Mouse (Mus musculus): ENCODE measurements around the gene Cd300e. TPM values are rescaled to one million over a fixed set of nuclear protein-coding genes. Genes with fewer than 3 reads are reported as not detected.

Gene Cd300e
- total and polyA plus RNA-seq, 3 experiments: not detected

DNA sequence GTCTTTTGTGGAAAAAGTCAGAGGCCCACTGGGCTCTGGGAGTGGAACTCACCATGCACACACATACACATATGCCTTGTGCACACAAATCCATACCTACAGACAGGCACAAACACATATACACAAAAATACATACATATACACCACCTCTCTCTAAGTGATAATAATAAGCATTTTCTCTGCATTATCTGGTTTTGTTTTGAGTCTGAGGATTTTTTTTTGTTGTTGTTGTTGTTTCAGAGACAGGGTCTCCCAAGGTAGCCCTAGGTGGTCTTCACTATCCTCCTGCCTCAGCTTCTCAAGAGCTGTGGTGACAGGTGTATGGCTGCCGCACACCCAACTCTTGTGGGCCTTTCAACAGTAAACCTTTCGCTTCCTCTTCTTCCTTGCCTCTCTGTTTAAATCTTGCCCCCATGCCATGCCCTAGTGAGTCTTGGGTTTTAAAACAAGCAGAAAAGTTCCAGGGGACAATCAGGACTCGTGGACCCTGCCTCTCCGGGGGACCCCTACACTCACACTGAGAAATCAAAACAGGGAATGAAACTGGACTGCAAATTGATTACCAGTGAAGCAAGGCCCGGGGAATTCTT, 38.1 kb upstream of the Cd300e start:
- no peak for TF ChIP-seq TCF12 (IDR thresholded peaks at IDR 0.05; ENCODE audit: low read depth, low read length)
- TF ChIP-seq NRF1 (IDR thresholded peaks at IDR 0.05; ENCODE audit: insufficient read depth, low read depth, low read length, poor library complexity, severe bottlenecking): no peak
- no peak for TF ChIP-seq SIN3A (IDR thresholded peaks at IDR 0.05; ENCODE audit: low read length)
- TF ChIP-seq RCOR1 (IDR thresholded peaks at IDR 0.05; ENCODE audit: low read depth, low read length): no peak
- no peak for TF ChIP-seq USF1 (IDR thresholded peaks at IDR 0.05; ENCODE audit: low read depth, low read length)
- no peak for TF ChIP-seq MYC (IDR thresholded peaks at IDR 0.05; ENCODE audit: low read depth, low read length)
- TF ChIP-seq ELF1 (IDR thresholded peaks at IDR 0.05; ENCODE audit: low read depth, low read length): no peak
- TF ChIP-seq ZC3H11A (IDR thresholded peaks at IDR 0.05; ENCODE audit: low read depth, low read length): no peak
- TF ChIP-seq NELFE (IDR thresholded peaks at IDR 0.05; ENCODE audit: low read depth, low read length): no peak
- no peak for TF ChIP-seq TBP (IDR thresholded peaks at IDR 0.05; ENCODE audit: low read depth, low read length)
- TF ChIP-seq HCFC1 (IDR thresholded peaks at IDR 0.05; ENCODE audit: low read depth, low read length): no peak
- TF ChIP-seq MAX (IDR thresholded peaks at IDR 0.05; ENCODE audit: low read length): no peak
- TF ChIP-seq E2F4 (IDR thresholded peaks at IDR 0.05; ENCODE audit: borderline replicate concordance, low read depth, low read length): no peak
- TF ChIP-seq KAT2A (conservative IDR thresholded peaks at IDR 0.05; ENCODE audit: low read depth, low read length): no peak
- TF ChIP-seq USF2 (IDR thresholded peaks at IDR 0.05; ENCODE audit: borderline replicate concordance in 1 of 2, insufficient read depth in 1 of 2, low read depth in 1 of 2, low read length in 2 of 2): no peak
- TF ChIP-seq MXI1 (IDR thresholded peaks at IDR 0.05; ENCODE audit: low read depth, low read length): no peak
- no peak for TF ChIP-seq POLR2A (IDR thresholded peaks at IDR 0.05; ENCODE audit: control insufficient read depth in 1 of 2, insufficient read depth in 1 of 2, low read depth in 1 of 2, low read length in 2 of 2, poor library complexity in 1 of 2)
- TF ChIP-seq JUND (IDR thresholded peaks at IDR 0.05; ENCODE audit: low read depth, low read length): no peak
- H3K27me3 ChIP-seq (ENCODE audit: control insufficient read depth in 1 of 2, insufficient read depth in 2 of 2, low read length in 2 of 2): no peaks in the 10 kb centered on the region
- no peak overlapping the region for H3K9ac ChIP-seq (ENCODE audit: control insufficient read depth, low read depth, low read length, poor library complexity, severe bottlenecking)
- no peak overlapping the region for H3K4me3 ChIP-seq (ENCODE audit: control insufficient read depth in 1 of 2, insufficient read depth in 1 of 2, low read depth in 2 of 2, low read length in 2 of 2)
- H3K4me1 ChIP-seq (ENCODE audit: control insufficient read depth in 1 of 2, insufficient read depth in 2 of 2, low read length in 2 of 2): no peaks in the 10 kb centered on the region
- H3K9me3 ChIP-seq (replicated peaks; ENCODE audit: insufficient read depth, low read length): no peaks in the 10 kb centered on the region
- no peaks in the 10 kb centered on the region for H3K36me3 ChIP-seq (ENCODE audit: control insufficient read depth in 1 of 2, insufficient read depth in 2 of 2, low read length in 2 of 2)
- no peak for DNase-seq (ENCODE audit: low read depth, low spot score)
- H3K27ac ChIP-seq (ENCODE audit: control insufficient read depth, low read depth, low read length): no peak overlapping the region
- H3K79me2 ChIP-seq (ENCODE audit: control insufficient read depth, insufficient read depth, low read length, poor library complexity): no peaks in the 10 kb centered on the region

DNA sequence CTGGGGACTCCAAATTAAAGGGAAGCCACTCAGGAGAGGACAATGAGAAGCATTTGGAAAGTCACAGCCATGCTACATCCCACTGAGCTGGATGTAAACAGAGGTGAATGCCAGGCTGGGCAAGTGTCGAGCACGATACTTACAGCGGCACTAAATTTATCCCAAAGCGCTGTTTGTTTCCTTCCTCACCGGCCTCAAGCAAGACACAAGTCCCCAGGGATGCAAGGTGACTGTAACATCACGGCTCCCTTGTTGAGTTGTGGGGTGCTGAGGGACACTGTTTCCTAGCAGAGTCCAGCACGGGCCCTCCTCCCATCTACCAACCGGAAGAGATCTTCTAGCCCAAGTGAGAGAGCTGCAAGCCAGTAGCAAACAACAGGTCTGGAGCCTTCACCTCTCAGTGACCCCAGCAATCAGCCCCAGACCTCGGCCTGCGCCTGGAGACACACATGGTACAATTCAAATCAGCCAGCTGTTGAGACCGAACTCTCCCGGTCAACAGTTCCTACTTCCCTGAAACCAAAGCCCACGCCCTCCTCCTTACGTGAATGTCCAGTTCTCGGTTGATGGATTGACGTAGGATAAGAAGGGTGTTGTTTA, 37.4 kb upstream of the Cd300e start:
- H3K4me1 ChIP-seq (ENCODE audit: control insufficient read depth in 1 of 2, insufficient read depth in 2 of 2, low read length in 2 of 2): no peaks in the 10 kb centered on the region
- no peak for DNase-seq (ENCODE audit: low read depth, low spot score)

More for the DNA sequence above, 37.4 kb upstream of the Cd300e start:
- TF ChIP-seq TBP (IDR thresholded peaks at IDR 0.05; ENCODE audit: low read depth, low read length): no peak
- TF ChIP-seq CHD1 (IDR thresholded peaks at IDR 0.05; ENCODE audit: low read depth, low read length): no peak
- TF ChIP-seq NELFE (IDR thresholded peaks at IDR 0.05; ENCODE audit: low read depth, low read length): no peak
- no peak for TF ChIP-seq E2F4 (IDR thresholded peaks at IDR 0.05; ENCODE audit: borderline replicate concordance, low read depth, low read length)
- no peak for TF ChIP-seq BHLHE40 (IDR thresholded peaks at IDR 0.05; ENCODE audit: borderline replicate concordance, low read depth, low read length)
- no peak for TF ChIP-seq RAD21 (IDR thresholded peaks at IDR 0.05; ENCODE audit: low read depth, low read length)
- TF ChIP-seq EP300 (IDR thresholded peaks at IDR 0.05; ENCODE audit: low read depth in 1 of 2, low read length in 2 of 2): no peak
- TF ChIP-seq MYB (IDR thresholded peaks at IDR 0.05; ENCODE audit: low read depth, low read length): no peak
- no peak for TF ChIP-seq KAT2A (conservative IDR thresholded peaks at IDR 0.05; ENCODE audit: low read depth, low read length)
- TF ChIP-seq ZNF384 (IDR thresholded peaks at IDR 0.05; ENCODE audit: low read depth, low read length): no peak
- no peak for TF ChIP-seq ZKSCAN1 (IDR thresholded peaks at IDR 0.05; ENCODE audit: low read depth, low read length)
- no peak for TF ChIP-seq MAFK (IDR thresholded peaks at IDR 0.05; ENCODE audit: borderline replicate concordance, low read depth, low read length)
- TF ChIP-seq ZC3H11A (IDR thresholded peaks at IDR 0.05; ENCODE audit: low read depth, low read length): no peak
- TF ChIP-seq USF1 (IDR thresholded peaks at IDR 0.05; ENCODE audit: low read depth, low read length): no peak
- no peak for TF ChIP-seq HCFC1 (IDR thresholded peaks at IDR 0.05; ENCODE audit: low read depth, low read length)
- no peaks in the 10 kb centered on the region for H3K9me3 ChIP-seq (replicated peaks; ENCODE audit: insufficient read depth, low read length)
- no peaks in the 10 kb centered on the region for H3K36me3 ChIP-seq (ENCODE audit: control insufficient read depth in 1 of 2, insufficient read depth in 2 of 2, low read length in 2 of 2)
- no peak overlapping the region for H3K27ac ChIP-seq (ENCODE audit: control insufficient read depth, low read depth, low read length)
- no peaks in the 10 kb centered on the region for H3K79me2 ChIP-seq (ENCODE audit: control insufficient read depth, insufficient read depth, low read length, poor library complexity)
- no peak overlapping the region for H3K9ac ChIP-seq (ENCODE audit: control insufficient read depth, low read depth, low read length, poor library complexity, severe bottlenecking)
- no peaks in the 10 kb centered on the region for H3K27me3 ChIP-seq (ENCODE audit: control insufficient read depth in 1 of 2, insufficient read depth in 2 of 2, low read length in 2 of 2)
- H3K4me3 ChIP-seq (ENCODE audit: control insufficient read depth in 1 of 2, insufficient read depth in 1 of 2, low read depth in 2 of 2, low read length in 2 of 2): no peak overlapping the region

Measured in MEL (cell line).